11 mouse cellular contexts compared by ENCODE assay signal in genomic region chr8:60951271-60951670, GRCm38 (mm10). TPM values are rescaled to one million over a fixed set of nuclear protein-coding genes. Genes with fewer than 3 reads are reported as not detected.
A peak's percentile ranks its signal among the peaks of the same experiment; 100 is the strongest.
DNase-seq lines count a peak whose midpoint lies in the region; ATAC-seq lines count a peak whose summit lies in the region.
"Had no signal": no experiment of that assay in that cellular context is flagged by ENCODE, and none has a peak within 500 bp of the region (broad histone marks: within the 10 kb centered on the region; RNA-seq: fewer than 3 reads in every experiment).

No protein-coding gene starts in this region.

- peak overlapping the region; percentile 24; the same call in 1 of the 2 replicates for H3K4me2 ChIP-seq in heart, embryonic 11.5 days
- H3K4me2 ChIP-seq in midbrain, embryonic 15.5 days = 0 out of 2 replicates have a peak overlapping the region, but pooled peaks have one; percentile 12
- H3K4me2 ChIP-seq in midbrain, embryonic 13.5 days (replicated peaks) = no peak overlapping the region
- H3K4me2 ChIP-seq in intestine, embryonic 15.5 days (replicated peaks) = no peak overlapping the region
- H3K4me2 ChIP-seq: heart, embryonic 12.5 days; lung, embryonic 15.5 days had no signal

- no peaks in the 10 kb centered on the region for H3K27me3 ChIP-seq in heart, embryonic 11.5 days (ENCODE audit: control insufficient read depth, insufficient read depth, low read length)
- no peaks in the 10 kb centered on the region for H3K27me3 ChIP-seq in midbrain, embryonic 15.5 days (replicated peaks)
- no peaks in the 10 kb centered on the region for H3K27me3 ChIP-seq in midbrain, embryonic 13.5 days
- no peaks in the 10 kb centered on the region for H3K27me3 ChIP-seq in intestine, embryonic 15.5 days (replicated peaks)
- H3K27me3 ChIP-seq: heart, embryonic 12.5 days; lung, embryonic 15.5 days had no signal

- ATAC-seq in heart, embryonic 11.5 days (replicated peaks; ENCODE audit: insufficient number of reproducible peaks, low FRiP score, low TSS enrichment) = no peak
- ATAC-seq in midbrain, embryonic 15.5 days (replicated peaks) = no peak
- no peak for ATAC-seq in midbrain, embryonic 13.5 days
- no peak for ATAC-seq in intestine, embryonic 15.5 days
- ATAC-seq: activated CD4-positive, CD25-positive, alpha-beta regulatory T cell, adult 4 months had no signal

- DNase-seq in heart, postnatal 4 days = no peak
- DNase-seq in cerebellum, adult 9-11 months = peak; percentile 66
- DNase-seq in kidney, adult 8-10 months = no peak
- DNase-seq: embryo, embryonic 11 days had no signal

- H3K9ac ChIP-seq in heart, embryonic 11.5 days (ENCODE audit: low read depth, low read length) = no peak overlapping the region
- no peak overlapping the region for H3K9ac ChIP-seq in midbrain, embryonic 15.5 days
- no peak overlapping the region for H3K9ac ChIP-seq in midbrain, embryonic 13.5 days (replicated peaks)
- no peak overlapping the region for H3K9ac ChIP-seq in intestine, embryonic 15.5 days
- H3K9ac ChIP-seq: heart, embryonic 12.5 days; lung, embryonic 15.5 days had no signal

- WGBS in heart, embryonic 11.5 days (ENCODE audit: insufficient replicate concordance) = 70% methylated on average over 4 of the region's 4 CpGs
- WGBS in midbrain, embryonic 15.5 days = 69% methylated on average over 4 of the region's 4 CpGs
- 64% methylated on average over 4 of the region's 4 CpGs for WGBS in midbrain, embryonic 13.5 days
- 62% methylated on average over 4 of the region's 4 CpGs for WGBS in intestine, embryonic 15.5 days

- no peak overlapping the region for H3K4me3 ChIP-seq in heart, embryonic 11.5 days (ENCODE audit: low read depth, low read length)
- no peak overlapping the region for H3K4me3 ChIP-seq in midbrain, embryonic 15.5 days
- H3K4me3 ChIP-seq in midbrain, embryonic 13.5 days (replicated peaks) = no peak overlapping the region
- no peak overlapping the region for H3K4me3 ChIP-seq in intestine, embryonic 15.5 days (replicated peaks)
- H3K4me3 ChIP-seq: heart, embryonic 12.5 days; lung, embryonic 15.5 days had no signal

- H3K9me3 ChIP-seq in heart, embryonic 11.5 days (replicated peaks; ENCODE audit: control insufficient read depth, low read length) = no peaks in the 10 kb centered on the region
- no peaks in the 10 kb centered on the region for H3K9me3 ChIP-seq in midbrain, embryonic 15.5 days
- H3K9me3 ChIP-seq in midbrain, embryonic 13.5 days = no peaks in the 10 kb centered on the region
- no peaks in the 10 kb centered on the region for H3K9me3 ChIP-seq in intestine, embryonic 15.5 days
- H3K9me3 ChIP-seq: heart, embryonic 12.5 days; lung, embryonic 15.5 days had no signal

- H3K27ac ChIP-seq in heart, embryonic 11.5 days (ENCODE audit: low read depth, low read length) = no peak overlapping the region
- H3K27ac ChIP-seq in midbrain, embryonic 15.5 days = no peak overlapping the region
- no peak overlapping the region for H3K27ac ChIP-seq in midbrain, embryonic 13.5 days
- no peak overlapping the region for H3K27ac ChIP-seq in intestine, embryonic 15.5 days
- H3K27ac ChIP-seq: lung, embryonic 15.5 days had no signal

- peaks cover 17% of the 10 kb centered on the region for H3K4me1 ChIP-seq in heart, embryonic 11.5 days (ENCODE audit: control insufficient read depth, insufficient read depth, low read length)
- H3K4me1 ChIP-seq in midbrain, embryonic 15.5 days = peaks cover 11% of the 10 kb centered on the region
- H3K4me1 ChIP-seq in midbrain, embryonic 13.5 days (replicated peaks) = peaks cover 18% of the 10 kb centered on the region
- H3K4me1 ChIP-seq in intestine, embryonic 15.5 days (replicated peaks) = 0 out of 2 replicates have a peak, but pooled peaks cover 6% of the 10 kb centered on the region

- no peaks in the 10 kb centered on the region for H3K36me3 ChIP-seq in heart, embryonic 11.5 days (ENCODE audit: control insufficient read depth, insufficient read depth, low read length)
- no peaks in the 10 kb centered on the region for H3K36me3 ChIP-seq in midbrain, embryonic 15.5 days (replicated peaks)
- H3K36me3 ChIP-seq in midbrain, embryonic 13.5 days = no peaks in the 10 kb centered on the region
- H3K36me3 ChIP-seq in intestine, embryonic 15.5 days = no peaks in the 10 kb centered on the region
- H3K36me3 ChIP-seq: heart, embryonic 12.5 days; lung, embryonic 15.5 days had no signal

RNA-seq across cellular contexts. Expression of gene Clcn3, which starts 31.8 kb away (rescaled TPM):
- 24.4 and 29.2 TPM in 2 replicates for polyA plus RNA-seq in heart, embryonic 11.5 days (2014; fragmentation: Nextera tagmentation; extraction: Ambion mirVana)
- total RNA-seq in heart, postnatal 4 days (2021) = 10 to 100 TPM; 32.0 to 33.6 TPM
- 67.1 and 69.5 TPM in 2 replicates for polyA plus RNA-seq in midbrain, embryonic 15.5 days (2015; fragmentation: Nextera tagmentation; extraction: Ambion mirVana)
- polyA plus RNA-seq in midbrain, embryonic 13.5 days (2015; fragmentation: Nextera tagmentation; extraction: Ambion mirVana) = 51.6 and 55.7 TPM in 2 replicates
- 30.0 and 30.1 TPM in 2 replicates for polyA plus RNA-seq in intestine, embryonic 15.5 days (2015; fragmentation: Nextera tagmentation; extraction: Ambion mirVana)

RNA-seq across cellular contexts. Expression of gene Nek1, which starts 41.7 kb away (rescaled TPM):
- 15.4 and 16.4 TPM in 2 replicates for polyA plus RNA-seq in heart, embryonic 11.5 days (2014; fragmentation: Nextera tagmentation; extraction: Ambion mirVana)
- total RNA-seq in heart, postnatal 4 days (2021) = 1 to 10 TPM; 6.2 to 6.9 TPM
- polyA plus RNA-seq in midbrain, embryonic 15.5 days (2015; fragmentation: Nextera tagmentation; extraction: Ambion mirVana) = 24.7 and 27.8 TPM in 2 replicates
- 21.5 and 22.0 TPM in 2 replicates for polyA plus RNA-seq in midbrain, embryonic 13.5 days (2015; fragmentation: Nextera tagmentation; extraction: Ambion mirVana)
- polyA plus RNA-seq in intestine, embryonic 15.5 days (2015; fragmentation: Nextera tagmentation; extraction: Ambion mirVana) = 16.6 and 17.4 TPM in 2 replicates

Comparison
In these comparisons a context has a peak if more than half of its experiments do, and no peak if none do; other contexts are left out.
1. H3K4me2 ChIP-seq: peak in heart, embryonic 11.5 days (single experiment) and midbrain, embryonic 15.5 days (single experiment); none in midbrain, embryonic 13.5 days (single experiment) and intestine, embryonic 15.5 days (single experiment).